25 mouse cellular contexts compared by ENCODE assay signal in genomic region chr5:45219558-45219957, GRCm38 (mm10).
A peak's percentile ranks its signal among the peaks of the same experiment; 100 is the strongest.
DNase-seq lines count a peak whose midpoint lies in the region; TF ChIP-seq lines count a peak whose summit lies in the region.
"Had no signal": no experiment of that assay in that cellular context is flagged by ENCODE, and none has a peak within 500 bp of the region (broad histone marks: within the 10 kb centered on the region; RNA-seq: fewer than 3 reads in every experiment).

No protein-coding gene starts in this region.

- H3K9ac ChIP-seq in MEL (ENCODE audit: control insufficient read depth, low read depth, low read length, poor library complexity, severe bottlenecking) = no peak overlapping the region
- H3K9ac ChIP-seq: embryonic facial prominence, embryonic 12.5 days; embryonic facial prominence, embryonic 15.5 days; forebrain, embryonic 12.5 days; forebrain, embryonic 15.5 days; heart, embryonic 12.5 days; heart, embryonic 15.5 days; hindbrain, embryonic 14.5 days had no signal

- intact Hi-C loops in left cerebral cortex, adult 2 months (cut with DNase I) = no loop called here
- intact Hi-C loops in left cerebral cortex, postnatal 10 days (cut with DNase I) = no loop called here
- intact Hi-C loops in heart, postnatal 36 days (cut with DNase I) = no loop called here

- H3K27me3 ChIP-seq in MEL (ENCODE audit: control insufficient read depth in 1 of 2, insufficient read depth in 2 of 2, low read length in 2 of 2) = no peaks in the 10 kb centered on the region
- H3K27me3 ChIP-seq in myocyte (ENCODE audit: control insufficient read depth, insufficient read depth, insufficient read length) = no peaks in the 10 kb centered on the region
- H3K27me3 ChIP-seq: CH12.LX; embryonic facial prominence, embryonic 12.5 days; embryonic facial prominence, embryonic 15.5 days; forebrain, embryonic 12.5 days; forebrain, embryonic 15.5 days; heart, embryonic 12.5 days; heart, embryonic 15.5 days had no signal

- no peak overlapping the region for H3ac ChIP-seq in myocyte (ENCODE audit: control insufficient read depth, insufficient read length)

- no peaks in the 10 kb centered on the region for H3K9me3 ChIP-seq in MEL (replicated peaks; ENCODE audit: insufficient read depth, low read length)
- H3K9me3 ChIP-seq: embryonic facial prominence, embryonic 12.5 days; embryonic facial prominence, embryonic 15.5 days; forebrain, embryonic 12.5 days; forebrain, embryonic 15.5 days; G1E; heart, embryonic 12.5 days; heart, embryonic 15.5 days had no signal

- peaks cover 0 to 16% of the 10 kb centered on the region in 2 experiments; a peak in 2 of 4 replicates for H3K36me3 ChIP-seq in MEL (ENCODE audit: control insufficient read depth in 1 of 2, insufficient read depth in 2 of 2, low read length in 2 of 2)
- H3K36me3 ChIP-seq in myocyte (ENCODE audit: control insufficient read depth, insufficient read depth) = no peaks in the 10 kb centered on the region
- H3K36me3 ChIP-seq: embryonic facial prominence, embryonic 12.5 days; embryonic facial prominence, embryonic 15.5 days; forebrain, embryonic 12.5 days; forebrain, embryonic 15.5 days; G1E; heart, embryonic 12.5 days; heart, embryonic 15.5 days had no signal

- H3K4me1 ChIP-seq in MEL (ENCODE audit: control insufficient read depth in 1 of 2, insufficient read depth in 2 of 2, low read length in 2 of 2) = peaks cover 6 to 20% of the 10 kb centered on the region in 2 experiments
- H3K4me1 ChIP-seq in bone marrow macrophage, adult 2 months (ENCODE audit: control insufficient read depth, insufficient read depth, low read length) = peaks cover 31% of the 10 kb centered on the region
- H3K4me1 ChIP-seq: embryonic facial prominence, embryonic 15.5 days; forebrain, embryonic 12.5 days; forebrain, embryonic 15.5 days; heart, embryonic 12.5 days; heart, embryonic 15.5 days had no signal

- peak overlapping the region; percentile 68 for H3K27ac ChIP-seq in left cerebral cortex, adult 2 months
- H3K27ac ChIP-seq in MEL (ENCODE audit: control insufficient read depth, low read depth, low read length) = no peak overlapping the region; the same call in 1 of the 2 replicates
- peak overlapping the region; percentile 78 for H3K27ac ChIP-seq in bone marrow macrophage, adult 2 months (ENCODE audit: insufficient read depth, low read depth, low read length)
- H3K27ac ChIP-seq: embryonic facial prominence, embryonic 12.5 days; embryonic facial prominence, embryonic 15.5 days; forebrain, embryonic 12.5 days; heart, embryonic 15.5 days; hindbrain, embryonic 14.5 days; hindbrain, postnatal 0 days had no signal

- TF ChIP-seq CTCF in left cerebral cortex, adult 2 months (IDR thresholded peaks at IDR 0.05) = no peak
- TF ChIP-seq CTCF in MEL (IDR thresholded peaks at IDR 0.05 in 2 of 3, conservative IDR thresholded peaks at IDR 0.05 in 1 of 3; ENCODE audit: control insufficient read depth in 1 of 3, insufficient read depth in 1 of 3, low read depth in 2 of 3, low read length in 3 of 3, poor library complexity in 1 of 3, severe bottlenecking in 1 of 3) = no peak
- no peak for TF ChIP-seq CTCF in bone marrow macrophage, adult 2 months (IDR thresholded peaks at IDR 0.05; ENCODE audit: low read depth, low read length)

- TF ChIP-seq POLR2A in MEL (IDR thresholded peaks at IDR 0.05; ENCODE audit: control insufficient read depth in 1 of 2, insufficient read depth in 1 of 2, low read depth in 1 of 2, low read length in 2 of 2, poor library complexity in 1 of 2) = no peak
- no peak for TF ChIP-seq POLR2A in bone marrow macrophage, adult 2 months (IDR thresholded peaks at IDR 0.05; ENCODE audit: borderline replicate concordance, low read depth, low read length)
- no peak for TF ChIP-seq POLR2A in myocyte (IDR thresholded peaks at IDR 0.05; ENCODE audit: insufficient read length, low read depth)

- peak; percentile 73 for TF ChIP-seq EP300 in MEL (IDR thresholded peaks at IDR 0.05; ENCODE audit: low read depth in 1 of 2, low read length in 2 of 2)

- no peaks in the 10 kb centered on the region for H3K79me2 ChIP-seq in MEL (ENCODE audit: control insufficient read depth, insufficient read depth, low read length, poor library complexity)
- no peaks in the 10 kb centered on the region for H3K79me2 ChIP-seq in myocyte (ENCODE audit: control insufficient read depth, insufficient read depth)

- peak overlapping the region; percentile 64 for H3K4me2 ChIP-seq in myocyte (ENCODE audit: low read depth)
- H3K4me2 ChIP-seq: embryonic facial prominence, embryonic 12.5 days; embryonic facial prominence, embryonic 15.5 days; forebrain, embryonic 12.5 days; forebrain, embryonic 15.5 days; heart, embryonic 12.5 days; heart, embryonic 15.5 days; hindbrain, embryonic 14.5 days had no signal

- no peak overlapping the region for H3K4me3 ChIP-seq in left cerebral cortex, adult 2 months
- H3K4me3 ChIP-seq in MEL (ENCODE audit: control insufficient read depth in 1 of 2, insufficient read depth in 1 of 2, low read depth in 2 of 2, low read length in 2 of 2) = no peak overlapping the region
- no peak overlapping the region for H3K4me3 ChIP-seq in bone marrow macrophage, adult 2 months (ENCODE audit: insufficient read depth, low read length)
- H3K4me3 ChIP-seq in myocyte = no peak overlapping the region
- H3K4me3 ChIP-seq: embryonic facial prominence, embryonic 12.5 days; embryonic facial prominence, embryonic 15.5 days; erythroblast, embryonic 14.5 days; forebrain, embryonic 12.5 days; forebrain, embryonic 15.5 days; heart, embryonic 12.5 days; heart, embryonic 15.5 days had no signal

- TF ChIP-seq RAD21 in MEL (IDR thresholded peaks at IDR 0.05; ENCODE audit: low read depth, low read length) = no peak

- no peak for DNase-seq in left cerebral cortex, adult 2 months (ENCODE audit: extremely low spot score in 1 of 2, low spot score in 2 of 2)
- no peak for DNase-seq in left cerebral cortex, postnatal 10 days (ENCODE audit: extremely low spot score in 1 of 2, low spot score in 2 of 2)
- DNase-seq in MEL (ENCODE audit: low read depth, low spot score) = peak; percentile 65
- DNase-seq in heart, postnatal 36 days = no peak
- DNase-seq in right cerebral cortex, postnatal 10 days (ENCODE audit: low spot score in 2 of 2) = no peak
- DNase-seq: adrenal gland, adult 8-10 months; adrenal gland, postnatal 25 days; B cell, adult 2 months; cerebellum, adult 18-20 months; cerebellum, adult 9-11 months; cerebellum, postnatal 25 days; heart, postnatal 4 days had no signal

TF ChIP-seq in MEL, 35 proteins besides CTCF, POLR2A, EP300 and RAD21:
- no peak for TF ChIP-seq KAT2A (conservative IDR thresholded peaks at IDR 0.05; ENCODE audit: low read depth, low read length)
- TF ChIP-seq TAL1 (IDR thresholded peaks at IDR 0.05; ENCODE audit: low read length) = no peak
- 0 out of 2 replicates have a peak, but pooled peaks have one; percentile 43 for TF ChIP-seq ETS1 (IDR thresholded peaks at IDR 0.05; ENCODE audit: low read depth, low read length)
- no peak for TF ChIP-seq HCFC1 (IDR thresholded peaks at IDR 0.05; ENCODE audit: low read depth, low read length)
- TF ChIP-seq ZC3H11A (IDR thresholded peaks at IDR 0.05; ENCODE audit: low read depth, low read length) = no peak
- TF ChIP-seq ZMIZ1 (IDR thresholded peaks at IDR 0.05; ENCODE audit: low read depth, low read length) = no peak
- no peak for TF ChIP-seq SIN3A (IDR thresholded peaks at IDR 0.05; ENCODE audit: low read length)
- TF ChIP-seq GATA1 (IDR thresholded peaks at IDR 0.05; ENCODE audit: low read depth, low read length) = peak; percentile 56
- no peak for TF ChIP-seq MYB (IDR thresholded peaks at IDR 0.05; ENCODE audit: low read depth, low read length)
- TF ChIP-seq UBTF (IDR thresholded peaks at IDR 0.05; ENCODE audit: borderline replicate concordance, insufficient read depth, low read depth, low read length) = no peak
- TF ChIP-seq TCF12 (IDR thresholded peaks at IDR 0.05; ENCODE audit: low read depth, low read length) = peak; percentile 82

TF ChIP-seq in myocyte, 11 proteins besides CTCF, POLR2A, EP300 and RAD21:
- TF ChIP-seq E2F4 (IDR thresholded peaks at IDR 0.05; ENCODE audit: insufficient read depth) (no peak), TCF3 (IDR thresholded peaks at IDR 0.05; ENCODE audit: insufficient read length, low read depth) (no peak)
